Mouse (Mus musculus): Measurements from ENCODE around the gene Lin7a.

Lin7a gene

DNA sequence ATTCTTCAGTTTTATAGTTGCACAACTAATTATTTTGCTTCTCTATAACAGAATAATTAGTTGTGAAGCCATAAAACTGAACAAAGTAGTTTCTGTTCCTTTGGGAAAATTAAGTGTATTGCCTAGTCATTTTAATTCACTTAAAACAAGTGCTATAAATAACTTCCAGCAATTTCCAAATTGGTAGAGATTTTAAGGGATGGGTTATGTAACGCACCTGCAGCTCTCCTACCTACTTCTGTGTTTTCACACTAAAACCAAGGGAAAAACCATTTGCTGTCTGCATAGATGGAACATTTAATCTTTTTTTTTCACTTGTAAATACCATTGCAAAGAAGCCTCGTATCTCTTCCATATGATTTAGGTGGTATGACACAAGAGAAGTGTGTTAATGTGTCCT is 90.5 kb downstream of the Lin7a start:
- no peak for DNase-seq (ENCODE audit: low read depth, low spot score)
- no peaks in the 10 kb centered on the region for H3K36me3 ChIP-seq (ENCODE audit: control insufficient read depth, insufficient read depth, low read length, poor library complexity, severe bottlenecking)
- no peaks in the 10 kb centered on the region for H3K27me3 ChIP-seq (ENCODE audit: control insufficient read depth, insufficient read depth, low read length, poor library complexity, severe bottlenecking)

- H3K27me3 ChIP-seq (ENCODE audit: control insufficient read depth, insufficient read depth, low read length, poor library complexity, severe bottlenecking): no peaks in the 10 kb centered on the region
- H3K36me3 ChIP-seq (ENCODE audit: control insufficient read depth, insufficient read depth, low read length, poor library complexity, severe bottlenecking): no peaks in the 10 kb centered on the region
- DNase-seq (ENCODE audit: low read depth, low spot score): no peak
Observed at GRCm38 (mm10) chr10:107363049-107363816, 91.7 kb downstream of the Lin7a start.

- Histone ChIP-seq H3K27me3 (ENCODE audit: control insufficient read depth, insufficient read depth, low read length, poor library complexity, severe bottlenecking) (no peaks in the 10 kb centered on the region), H3K36me3 (ENCODE audit: control insufficient read depth, insufficient read depth, low read length, poor library complexity, severe bottlenecking) (no peaks in the 10 kb centered on the region)
- DNase-seq (ENCODE audit: low read depth, low spot score): no peak
Observed at GRCm38 (mm10) chr10:107377218-107377617, 105.7 kb downstream of the Lin7a start.

GRCm38 (mm10) chr10:107381143-107381746 is 109.8 kb downstream of the Lin7a start:
- no peak for DNase-seq (ENCODE audit: low read depth, low spot score)
- H3K36me3 ChIP-seq (ENCODE audit: control insufficient read depth, insufficient read depth, low read length, poor library complexity, severe bottlenecking): no peaks in the 10 kb centered on the region
- H3K27me3 ChIP-seq (ENCODE audit: control insufficient read depth, insufficient read depth, low read length, poor library complexity, severe bottlenecking): no peaks in the 10 kb centered on the region

GRCm38 (mm10) chr10:107383825-107384224 is 112.3 kb downstream of the Lin7a start:
- H3K36me3 ChIP-seq (ENCODE audit: control insufficient read depth, insufficient read depth, low read length, poor library complexity, severe bottlenecking): no peaks in the 10 kb centered on the region
- DNase-seq (ENCODE audit: low read depth, low spot score): no peak
- H3K27me3 ChIP-seq (ENCODE audit: control insufficient read depth, insufficient read depth, low read length, poor library complexity, severe bottlenecking): no peaks in the 10 kb centered on the region

GRCm38 (mm10) chr10:107389505-107389904 is 118.0 kb downstream of the Lin7a start:
- H3K36me3 ChIP-seq (ENCODE audit: control insufficient read depth, insufficient read depth, low read length, poor library complexity, severe bottlenecking): no peaks in the 10 kb centered on the region
- no peaks in the 10 kb centered on the region for H3K27me3 ChIP-seq (ENCODE audit: control insufficient read depth, insufficient read depth, low read length, poor library complexity, severe bottlenecking)
- DNase-seq (ENCODE audit: low read depth, low spot score): no peak

- no peak for DNase-seq (ENCODE audit: low read depth, low spot score)
- Histone ChIP-seq H3K27me3 (ENCODE audit: control insufficient read depth, insufficient read depth, low read length, poor library complexity, severe bottlenecking) (no peaks in the 10 kb centered on the region), H3K36me3 (ENCODE audit: control insufficient read depth, insufficient read depth, low read length, poor library complexity, severe bottlenecking) (no peaks in the 10 kb centered on the region)
Observed at GRCm38 (mm10) chr10:107405347-107405746, 133.9 kb downstream of the Lin7a start.

DNA sequence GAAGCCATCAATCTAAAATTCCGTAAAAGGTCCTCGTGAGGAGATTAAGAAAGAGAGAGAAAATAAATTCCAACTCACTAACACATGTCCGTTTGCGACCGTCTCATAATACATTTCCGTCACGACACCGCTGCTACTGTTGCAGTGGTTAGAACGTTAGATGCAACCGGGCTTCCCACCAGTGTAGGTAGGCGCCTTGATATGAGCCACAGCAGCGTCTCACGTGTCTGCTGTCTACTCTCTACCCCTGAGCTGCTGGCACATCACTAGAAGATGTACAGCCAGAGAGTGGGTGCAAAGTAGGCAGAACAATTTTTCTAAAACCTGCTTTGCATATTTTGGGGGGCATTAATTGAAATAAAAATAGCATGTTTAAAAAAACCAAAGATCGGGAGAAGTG is 146.8 kb downstream of the Lin7a start:
- DNase-seq (ENCODE audit: low read depth, low spot score): no peak
- Histone ChIP-seq H3K36me3 (ENCODE audit: control insufficient read depth, insufficient read depth, low read length, poor library complexity, severe bottlenecking) (no peaks in the 10 kb centered on the region), H3K27me3 (ENCODE audit: control insufficient read depth, insufficient read depth, low read length, poor library complexity, severe bottlenecking) (no peaks in the 10 kb centered on the region)

- H3K36me3 ChIP-seq (ENCODE audit: control insufficient read depth, insufficient read depth, low read length, poor library complexity, severe bottlenecking): no peaks in the 10 kb centered on the region
- no peaks in the 10 kb centered on the region for H3K27me3 ChIP-seq (ENCODE audit: control insufficient read depth, insufficient read depth, low read length, poor library complexity, severe bottlenecking)
- DNase-seq (ENCODE audit: low read depth, low spot score): no peak
Observed at GRCm38 (mm10) chr10:107436967-107437366, 165.5 kb downstream of the Lin7a start.

DNA sequence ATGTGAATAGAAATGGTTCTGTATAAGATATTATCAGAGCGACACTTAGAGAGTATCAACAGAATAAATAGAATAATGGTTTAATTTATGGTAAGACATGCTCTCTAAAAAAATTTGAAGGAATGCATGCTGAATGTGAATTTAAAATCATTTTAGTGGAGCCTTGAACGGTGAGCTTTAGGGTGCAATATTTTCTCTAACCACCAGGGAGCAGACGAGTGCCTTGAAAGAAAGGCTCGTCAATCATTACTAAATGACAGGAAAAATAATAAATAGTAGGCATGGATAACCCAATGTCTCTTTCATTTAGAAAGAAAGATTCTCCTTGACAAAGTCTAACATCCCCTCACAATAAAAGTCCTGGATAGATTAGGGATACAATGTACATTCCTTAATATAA is 171.3 kb downstream of the Lin7a start:
- H3K27me3 ChIP-seq (ENCODE audit: control insufficient read depth, insufficient read depth, low read length, poor library complexity, severe bottlenecking): no peaks in the 10 kb centered on the region
- DNase-seq (ENCODE audit: low read depth, low spot score): no peak

GRCm38 (mm10) chr10:107449496-107450330 is 178.2 kb downstream of the Lin7a start:
- DNase-seq (ENCODE audit: low read depth, low spot score): no peak
- Histone ChIP-seq H3K36me3 (ENCODE audit: control insufficient read depth, insufficient read depth, low read length, poor library complexity, severe bottlenecking) (no peaks in the 10 kb centered on the region), H3K27me3 (ENCODE audit: control insufficient read depth, insufficient read depth, low read length, poor library complexity, severe bottlenecking) (no peaks in the 10 kb centered on the region)

More for the DNA sequence above, 171.3 kb downstream of the Lin7a start:
- H3K36me3 ChIP-seq (ENCODE audit: control insufficient read depth, insufficient read depth, low read length, poor library complexity, severe bottlenecking): no peaks in the 10 kb centered on the region

- no peaks in the 10 kb centered on the region for H3K36me3 ChIP-seq (ENCODE audit: control insufficient read depth, insufficient read depth, low read length, poor library complexity, severe bottlenecking)
- DNase-seq (ENCODE audit: low read depth, low spot score): no peak
- no peaks in the 10 kb centered on the region for H3K27me3 ChIP-seq (ENCODE audit: control insufficient read depth, insufficient read depth, low read length, poor library complexity, severe bottlenecking)
Observed at GRCm38 (mm10) chr10:107467819-107468218, 196.3 kb downstream of the Lin7a start.
